Mouse (Mus musculus) left cerebral cortex, adult 9 months (tissue): ENCODE measurements around the gene Sfmbt1.

ENCODE experiments used
- DNase-seq, 2 experiments: peaks; one replicate each; pipeline ENCODE4 v3.0.0; 2022; ENCODE audit warnings: low spot score in 2 of 2

Gene Sfmbt1

GRCm38 (mm10) chr14:30825021-30825475, 110.4 kb downstream of the Sfmbt1 start:
- no peak for DNase-seq

- peak; percentile 54 to 87 for DNase-seq
Measured at GRCm38 (mm10) chr14:30825476-30826131, 111.0 kb downstream of the Sfmbt1 start, which contains the start of gene Tmem110. Gene Tmem110 (plus strand): TSS chr14:30825590.

- DNase-seq: no peak
Measured at GRCm38 (mm10) chr14:30826174-30827140, 111.8 kb downstream of the Sfmbt1 start.

GRCm38 (mm10) chr14:30827480-30827879, 112.8 kb downstream of the Sfmbt1 start:
- no peak for DNase-seq

DNA sequence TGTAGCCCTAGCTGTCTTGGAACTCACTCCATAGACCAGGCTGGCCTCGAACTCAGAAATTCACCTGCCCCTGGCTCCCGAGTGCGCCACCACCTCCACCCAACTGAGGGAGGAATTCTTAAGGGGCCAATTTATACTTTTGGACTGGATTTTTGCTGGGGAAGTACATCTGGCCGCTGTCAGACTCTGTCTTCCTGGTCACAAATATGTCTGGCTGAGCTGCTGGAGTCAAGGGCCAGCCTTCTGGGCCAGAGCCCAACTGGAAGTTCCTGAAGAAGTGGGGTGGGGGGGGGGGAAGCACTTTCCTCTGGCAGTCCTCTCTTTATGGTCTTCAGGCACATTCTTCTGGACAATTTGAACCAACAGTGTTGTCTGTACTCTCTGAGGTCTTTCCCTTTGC, 113.4 kb downstream of the Sfmbt1 start:
- DNase-seq: no peak

DNA sequence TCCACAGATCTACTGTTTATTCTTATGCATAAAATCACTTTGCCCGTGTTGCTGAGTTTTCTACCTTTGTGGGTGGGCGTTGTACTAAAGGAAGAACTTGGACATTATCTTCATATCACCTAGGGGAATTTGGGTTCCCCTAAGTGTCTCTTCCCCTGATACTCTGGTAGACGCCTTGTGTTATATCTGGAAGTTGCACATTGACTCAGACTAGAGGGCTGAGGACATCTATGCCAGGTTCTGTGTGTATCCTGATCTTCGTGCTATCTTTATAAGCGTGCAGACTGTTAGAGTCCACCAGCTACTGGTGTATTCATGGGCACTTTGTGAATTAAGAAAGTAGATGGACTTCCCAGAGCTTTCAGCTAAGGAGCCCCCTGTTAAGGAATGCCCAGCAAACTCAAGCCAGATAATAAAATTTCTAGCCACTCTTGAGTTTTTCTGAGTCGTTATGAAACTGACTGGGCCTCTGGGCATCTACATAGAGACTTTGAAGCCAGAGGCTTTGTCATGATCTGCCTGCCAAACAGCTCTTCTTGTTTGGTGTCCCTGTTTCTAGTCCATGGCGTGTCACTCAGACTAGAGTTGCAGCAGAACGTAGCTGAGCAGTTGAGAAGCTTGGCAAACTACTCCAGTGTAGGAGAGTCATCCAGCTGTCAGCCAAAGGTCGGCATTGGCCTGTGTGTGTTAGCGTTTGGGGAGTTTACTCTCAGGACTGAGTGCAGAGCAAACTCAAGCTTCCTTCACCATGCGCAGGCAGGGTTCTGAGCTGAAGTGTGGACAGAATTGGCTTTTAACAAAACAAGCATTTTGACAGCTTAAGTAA, 114.2 kb downstream of the Sfmbt1 start:
- no peak for DNase-seq

DNA sequence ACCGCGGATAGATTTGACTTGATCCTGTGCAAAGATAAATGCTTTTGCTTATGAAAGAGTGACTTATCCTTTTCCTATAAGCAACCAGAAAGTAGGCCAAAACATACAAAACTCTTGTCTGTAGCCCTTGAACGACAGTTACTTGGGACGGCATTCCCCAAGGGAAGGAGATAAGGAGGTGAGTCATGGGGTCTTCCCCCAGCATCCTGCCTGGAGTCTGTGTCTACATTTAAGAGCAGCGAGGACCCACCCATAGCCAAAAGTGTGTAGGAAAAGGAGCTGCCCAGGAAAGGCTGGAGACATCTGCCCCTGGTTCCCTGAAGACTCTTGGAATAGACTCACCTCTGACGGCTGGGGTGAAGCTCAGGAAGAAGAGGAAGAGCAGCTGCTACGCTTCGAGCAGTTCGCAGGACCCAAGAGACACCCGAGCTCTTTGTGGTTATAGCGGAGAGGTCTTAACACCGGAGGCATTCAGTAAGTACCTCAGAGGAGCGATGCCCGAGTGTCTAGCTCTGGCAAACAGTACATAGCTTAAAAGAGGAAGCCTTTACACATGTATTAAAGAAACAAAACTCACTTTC, 122.9 kb downstream of the Sfmbt1 start:
- no peak for DNase-seq

GRCm38 (mm10) chr14:30843701-30844100, 129.1 kb downstream of the Sfmbt1 start:
- DNase-seq: no peak

DNA sequence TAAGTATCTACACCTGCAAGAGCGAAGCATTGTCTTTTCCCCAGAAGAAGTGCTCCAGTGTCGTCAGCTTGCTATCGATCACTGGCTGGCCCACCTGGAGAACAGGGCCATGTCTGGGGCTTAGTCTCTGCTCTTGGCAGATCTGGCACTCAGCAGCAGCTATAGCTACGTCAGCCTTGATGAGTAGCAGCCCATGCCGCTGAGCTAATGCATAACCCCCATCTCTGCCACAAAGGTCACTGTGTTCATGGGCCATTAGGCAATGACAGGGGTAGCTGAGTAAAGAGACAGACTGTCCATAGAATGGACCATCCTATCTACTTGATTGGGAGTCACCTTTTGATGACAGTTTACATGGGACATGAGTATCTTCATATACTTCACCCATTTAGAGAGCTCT, 135.9 kb downstream of the Sfmbt1 start:
- DNase-seq: no peak

DNA sequence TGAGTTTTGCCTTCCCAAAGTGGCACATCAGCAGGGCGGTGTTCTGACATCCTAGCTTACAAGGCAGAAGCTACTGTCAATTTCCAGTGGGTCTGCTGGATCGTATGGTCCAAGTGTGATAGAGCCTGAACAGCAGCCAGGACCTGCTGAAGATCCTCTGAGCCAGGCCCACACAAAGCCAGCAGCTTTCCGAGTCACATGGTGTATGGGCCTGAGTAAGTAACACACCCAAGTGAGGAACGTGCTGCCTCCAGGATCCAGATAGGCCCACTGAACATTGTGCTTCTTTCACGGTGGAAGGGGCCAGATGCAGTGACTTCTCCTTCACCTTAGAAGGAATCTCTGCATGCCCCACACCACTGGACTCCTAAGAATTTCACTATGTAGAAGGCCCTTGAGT, 137.7 kb downstream of the Sfmbt1 start:
- no peak for DNase-seq

GRCm38 (mm10) chr14:30855316-30855715, 140.7 kb downstream of the Sfmbt1 start:
- no peak for DNase-seq

GRCm38 (mm10) chr14:30856885-30857507, 142.3 kb downstream of the Sfmbt1 start:
- DNase-seq: no peak

GRCm38 (mm10) chr14:30857990-30858389, 143.3 kb downstream of the Sfmbt1 start:
- no peak for DNase-seq

GRCm38 (mm10) chr14:30861421-30862125, 146.9 kb downstream of the Sfmbt1 start:
- DNase-seq: no peak

- DNase-seq: no peak
Measured at GRCm38 (mm10) chr14:30862368-30862767, 147.7 kb downstream of the Sfmbt1 start.

- DNase-seq: no peak
Measured at GRCm38 (mm10) chr14:30865311-30865710, 150.7 kb downstream of the Sfmbt1 start.

GRCm38 (mm10) chr14:30867042-30867441, 152.4 kb downstream of the Sfmbt1 start:
- DNase-seq: peak in 1 of 2 experiments; percentile 73

GRCm38 (mm10) chr14:30868826-30869225, 154.2 kb downstream of the Sfmbt1 start:
- no peak for DNase-seq

DNA sequence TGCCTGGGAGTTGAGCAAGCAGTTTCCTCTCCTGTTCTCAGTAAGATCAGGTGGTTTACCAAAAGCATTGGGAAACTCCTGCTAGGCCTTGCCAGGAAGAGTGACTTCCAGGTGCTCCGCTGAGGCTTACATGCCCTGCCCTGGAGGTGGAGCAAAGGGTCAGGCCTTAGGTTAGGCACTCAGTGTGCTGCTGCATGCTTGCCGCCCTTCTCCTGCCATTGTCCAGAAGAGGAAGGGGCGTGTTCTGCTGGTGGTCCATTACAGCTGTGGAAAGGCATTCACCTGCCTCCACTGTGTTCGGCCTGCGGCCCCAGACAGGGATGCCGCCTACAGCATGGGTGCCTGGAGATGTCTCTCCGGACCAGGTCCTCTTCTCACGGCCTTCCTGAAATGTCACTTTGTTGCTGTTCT, 154.7 kb downstream of the Sfmbt1 start:
- DNase-seq: no peak
